Mouse (Mus musculus) intestine, postnatal 0 days (tissue): ENCODE data around the gene Dynll1. TPM values are rescaled to one million over a fixed set of nuclear protein-coding genes. Genes with fewer than 3 reads are reported as not detected.

ENCODE experiments used
- ATAC-seq: fragments of 200-750 bp; cut with Nextera tagmentation; 2 replicates; pipeline ENCODE4 v1.8.0; 2017; ENCODE audit warnings: mild to moderate bottlenecking, moderate TSS enrichment, moderate library complexity
- H3K27ac ChIP-seq: fragments of 300-500 bp; sonication (generic); 2 replicates; pipeline ENCODE4 v1.5.1; 2014; ENCODE audit warnings: mild to moderate bottlenecking, low read depth, low read length, moderate library complexity
- H3K27me3 ChIP-seq: fragments of 300-500 bp; sonication (generic); replicated peaks from 2 replicates; pipeline ENCODE4 v1.6.1; 2014; ENCODE audit warnings: low read length, mixed read lengths; ENCODE audit not compliant: control insufficient read depth, insufficient read depth
- H3K36me3 ChIP-seq: fragments of 300-500 bp; sonication (generic); 2 replicates; pipeline ENCODE4 v1.6.1; 2014; ENCODE audit warnings: mild to moderate bottlenecking, moderate library complexity; ENCODE audit not compliant: control insufficient read depth, insufficient read depth
- H3K4me1 ChIP-seq: fragments of 300-500 bp; sonication (generic); replicated peaks from 2 replicates; pipeline ENCODE4 v1.6.1; 2014; ENCODE audit warnings: antibody characterized with exemption, low read length, mixed read lengths; ENCODE audit not compliant: control insufficient read depth, insufficient read depth
- H3K4me2 ChIP-seq: fragments of 300-500 bp; sonication (generic); replicated peaks from 2 replicates; pipeline ENCODE4 v1.6.1; 2014; ENCODE audit warnings: low read depth, mild to moderate bottlenecking, moderate library complexity
- H3K4me3 ChIP-seq: fragments of 300-500 bp; sonication (generic); 2 replicates; pipeline ENCODE4 v1.5.1; 2014; ENCODE audit warnings: low read depth, low read length
- H3K9ac ChIP-seq: fragments of 300-500 bp; sonication (generic); 2 replicates; pipeline ENCODE4 v1.6.1; 2014; ENCODE audit warnings: mild to moderate bottlenecking, low read depth, low read length
- H3K9me3 ChIP-seq: fragments of 300-500 bp; sonication (generic); 2 replicates; pipeline ENCODE4 v1.6.1; 2016; ENCODE audit warnings: mixed run types; ENCODE audit not compliant: control insufficient read depth
- CTCF ChIP-seq: sonication (generic); IDR thresholded peaks from 2 replicates; pipeline ENCODE4 v1.5.1; 2016; ENCODE audit warnings: low read depth, mild to moderate bottlenecking, control low read depth, antibody characterized with exemption, moderate library complexity
- WGBS: fragments of 180-500 bp; shearing (Covaris S2); extraction: QIAGEN DNeasy Blood & Tissue Kit; methylation state at CpG from one replicate; pipeline ENCODE4 v1.1.7; 2014; 5-methylcytosine and 5-hydroxymethylcytosine counted together
- polyA plus RNA-seq: library from polyadenylated mRNA; unstranded; fragments of >200 nt; fragmentation: Nextera tagmentation; extraction: Ambion mirVana; gene quantifications from 2 replicates; pipeline ENCODE4 v1.2.1, GENCODE M21; 2015

The Dynll1 gene
- polyA plus RNA-seq, 1 experiment from 2014 or later, result 539 TPM

GRCm38 (mm10) chr5:115255472-115255871 is 45.3 kb downstream of the Dynll1 start:
- TF ChIP-seq CTCF, result no peak
- 64% methylated on average over 1 of the region's 1 CpGs for WGBS
- Histone ChIP-seq H3K4me2 (no peak overlapping the region), H3K27ac (no peak overlapping the region), H3K36me3 (peaks cover 67% of the 10 kb centered on the region), H3K4me1 (no peaks in the 10 kb centered on the region), H3K27me3 (no peaks in the 10 kb centered on the region), H3K4me3 (no peak overlapping the region), H3K9me3 (no peaks in the 10 kb centered on the region), H3K9ac (no peak overlapping the region)
- no peak for ATAC-seq

Other genes starting within 250 kb of the Dynll1 start
- gene Gm10401, start 202.7 kb downstream of the Dynll1 start, polyA plus RNA-seq, result 13.8 and 17.0 TPM in 2 replicates
- 100 and 113 TPM in 2 replicates for gene Acads, start 181.7 kb downstream of the Dynll1 start, polyA plus RNA-seq
- gene Unc119b, start 166.0 kb downstream of the Dynll1 start, polyA plus RNA-seq, result 10.1 and 12.2 TPM in 2 replicates
- gene Mlec, start 142.8 kb downstream of the Dynll1 start, polyA plus RNA-seq, result 56.7 and 59.7 TPM in 2 replicates
- 0.57 and 0.90 TPM in 2 replicates for gene Cabp1, start 106.6 kb downstream of the Dynll1 start, polyA plus RNA-seq
- gene Pop5, start 65.2 kb downstream of the Dynll1 start, polyA plus RNA-seq, result 75.7 and 77.1 TPM in 2 replicates
- gene Rnf10, start 28.1 kb downstream of the Dynll1 start, polyA plus RNA-seq, result 64.9 and 69.1 TPM in 2 replicates
- gene Coq5, start 21.3 kb downstream of the Dynll1 start, polyA plus RNA-seq, result 31.3 and 32.4 TPM in 2 replicates
- gene Srsf9, start 26.2 kb upstream of the Dynll1 start, polyA plus RNA-seq, result 105 and 117 TPM in 2 replicates
- 12.9 and 15.2 TPM in 2 replicates for gene Gatc, start 40.2 kb upstream of the Dynll1 start, polyA plus RNA-seq
- gene Triap1, start 40.2 kb upstream of the Dynll1 start, polyA plus RNA-seq, result 49.8 and 51.9 TPM in 2 replicates
- 2,037 and 2,087 TPM in 2 replicates for gene Cox6a1, start 48.0 kb upstream of the Dynll1 start, polyA plus RNA-seq
- 4.1 and 4.3 TPM in 2 replicates for gene Msi1, start 128.6 kb upstream of the Dynll1 start, polyA plus RNA-seq
- 0.78 and 0.98 TPM in 2 replicates for gene Pla2g1b, start 165.3 kb upstream of the Dynll1 start, polyA plus RNA-seq
- 5.0 and 6.4 TPM in 2 replicates for gene Sirt4, start 183.7 kb upstream of the Dynll1 start, polyA plus RNA-seq
- 65.1 and 71.1 TPM in 2 replicates for gene Pxn, start 205.7 kb upstream of the Dynll1 start, polyA plus RNA-seq